Mouse (Mus musculus): ENCODE measurements at regions not wholly inside any gene's neighbourhood (a gene's known extent, or its start where the extent isn't known, plus 50 kb on each side); places are given as distances from the start of the nearest gene placed in this dataset.
"Not testable (repeated sequence)": the region's sequence is repeated elsewhere in the genome, so short reads cannot be mapped to it uniquely, and the experiment has no call there.

GRCm38 (mm10) chr9:90618154-90618553 is 347.6 kb upstream of the Tbc1d2b start:
- no peak for DNase-seq (ENCODE audit: extremely low read depth, low read depth)

- no peak for DNase-seq (ENCODE audit: extremely low read depth, low read depth)
Measured at GRCm38 (mm10) chr9:90597894-90598293, 327.3 kb upstream of the Tbc1d2b start.

- DNase-seq (ENCODE audit: extremely low read depth, low read depth) = no peak
Measured at GRCm38 (mm10) chr9:90556742-90557141, 286.1 kb upstream of the Tbc1d2b start.

GRCm38 (mm10) chr9:90556216-90556615 is 285.6 kb upstream of the Tbc1d2b start:
- no peak for DNase-seq (ENCODE audit: extremely low read depth, low read depth)

- DNase-seq (ENCODE audit: extremely low read depth, low read depth) = no peak
Measured at GRCm38 (mm10) chr9:90547931-90548330, 277.3 kb upstream of the Tbc1d2b start.

GRCm38 (mm10) chr9:90546720-90547119 is 276.1 kb upstream of the Tbc1d2b start:
- DNase-seq (ENCODE audit: extremely low read depth, low read depth) = no peak

GRCm38 (mm10) chr9:90537683-90538082 is 267.1 kb upstream of the Tbc1d2b start:
- DNase-seq (ENCODE audit: extremely low read depth, low read depth) = not testable (repeated sequence)

- no peak for DNase-seq (ENCODE audit: extremely low read depth, low read depth)
Measured at GRCm38 (mm10) chr9:90533372-90533771, 262.8 kb upstream of the Tbc1d2b start.

GRCm38 (mm10) chr9:90521186-90521585 is 250.6 kb upstream of the Tbc1d2b start:
- no peak for DNase-seq (ENCODE audit: extremely low read depth, low read depth)

GRCm38 (mm10) chr9:90494888-90495287 is 224.3 kb upstream of the Tbc1d2b start:
- DNase-seq (ENCODE audit: extremely low read depth, low read depth) = no peak

- no peak for DNase-seq (ENCODE audit: extremely low read depth, low read depth)
Measured at GRCm38 (mm10) chr9:90490561-90491152, 220.1 kb upstream of the Tbc1d2b start.

- DNase-seq (ENCODE audit: extremely low read depth, low read depth) = no peak
Measured at GRCm38 (mm10) chr9:90450579-90450978, 180.0 kb upstream of the Tbc1d2b start.

- DNase-seq (ENCODE audit: extremely low read depth, low read depth) = peak; percentile 28
Measured at GRCm38 (mm10) chr9:90446957-90447356, 176.4 kb upstream of the Tbc1d2b start.

- DNase-seq (ENCODE audit: extremely low read depth, low read depth) = no peak
Measured at GRCm38 (mm10) chr9:90434902-90435301, 164.3 kb upstream of the Tbc1d2b start.

- peak; percentile 52 for DNase-seq (ENCODE audit: extremely low read depth, low read depth)
Measured at GRCm38 (mm10) chr9:90430898-90431297, 160.3 kb upstream of the Tbc1d2b start.

GRCm38 (mm10) chr9:90421662-90422061 is 151.1 kb upstream of the Tbc1d2b start:
- no peak for DNase-seq (ENCODE audit: extremely low read depth, low read depth)

- no peak for DNase-seq (ENCODE audit: extremely low read depth, low read depth)
Measured at GRCm38 (mm10) chr9:90419762-90420541, 149.3 kb upstream of the Tbc1d2b start.

GRCm38 (mm10) chr9:90408789-90409188 is 138.2 kb upstream of the Tbc1d2b start:
- DNase-seq (ENCODE audit: extremely low read depth, low read depth) = no peak

- DNase-seq (ENCODE audit: extremely low read depth, low read depth) = no peak
Measured at GRCm38 (mm10) chr9:90407573-90407972, 137.0 kb upstream of the Tbc1d2b start.

- DNase-seq (ENCODE audit: extremely low read depth, low read depth) = no peak
Measured at GRCm38 (mm10) chr9:90388401-90388800, 117.8 kb upstream of the Tbc1d2b start.

GRCm38 (mm10) chr9:90385047-90385446 is 114.4 kb upstream of the Tbc1d2b start:
- DNase-seq (ENCODE audit: extremely low read depth, low read depth) = no peak

GRCm38 (mm10) chr9:90380099-90380498 is 109.5 kb upstream of the Tbc1d2b start:
- DNase-seq (ENCODE audit: extremely low read depth, low read depth) = no peak

- DNase-seq (ENCODE audit: extremely low read depth, low read depth) = no peak
Measured at GRCm38 (mm10) chr9:90369568-90369967, 99.0 kb upstream of the Tbc1d2b start.
